Mouse (Mus musculus): ENCODE results near the gene C4bp. TPM values are rescaled to one million over a fixed set of nuclear protein-coding genes. Genes with fewer than 3 reads are reported as not detected.
"Not testable (repeated sequence)": the region's sequence is repeated elsewhere in the genome, so short reads cannot be mapped to it uniquely, and the experiment has no call there.

C4bp gene
- polyA plus RNA-seq, 1 experiment from 2014 or later: not detected

DNA sequence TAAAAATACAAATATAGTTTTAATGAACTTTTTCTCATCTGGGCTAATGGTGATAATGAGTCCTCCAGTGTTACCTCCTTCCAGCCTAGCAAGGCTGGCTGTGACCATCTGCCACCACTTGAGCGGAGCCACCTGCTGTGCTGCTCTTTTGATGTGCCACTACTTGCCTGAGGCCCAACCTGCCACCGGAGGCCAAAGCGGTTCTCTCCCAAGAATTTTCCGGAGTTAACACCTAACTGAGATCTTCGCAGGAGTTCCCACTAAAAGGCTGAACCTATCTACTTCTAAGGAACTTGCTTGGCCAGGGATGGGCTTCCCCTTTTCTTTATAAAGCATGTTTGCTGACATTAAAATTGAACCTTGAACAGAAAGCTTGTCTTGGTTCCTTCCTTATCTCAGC, 1.8 kb downstream of the C4bp start:
- H3K27ac ChIP-seq; H3K4me1 ChIP-seq; H3K36me3 ChIP-seq; ATAC-seq (ENCODE audit: insufficient number of reproducible peaks, insufficient read depth, low FRiP score, low TSS enrichment, low read depth); H3K4me3 ChIP-seq; H3K4me2 ChIP-seq; H3K9ac ChIP-seq; H3K9me3 ChIP-seq; H3K27me3 ChIP-seq: not testable (repeated sequence)
- 36% methylated on average over 5 of the region's 5 CpGs for WGBS

- H3K9me3 ChIP-seq: no peaks in the 10 kb centered on the region
- 51% methylated on average over 4 of the region's 4 CpGs for WGBS
- H3K27me3 ChIP-seq: no peaks in the 10 kb centered on the region
- no peak overlapping the region for H3K9ac ChIP-seq
- no peak overlapping the region for H3K4me2 ChIP-seq
- H3K36me3 ChIP-seq: no peaks in the 10 kb centered on the region
- H3K4me1 ChIP-seq: no peaks in the 10 kb centered on the region
- no peak overlapping the region for H3K27ac ChIP-seq
- H3K4me3 ChIP-seq: no peak overlapping the region
- ATAC-seq (ENCODE audit: insufficient number of reproducible peaks, insufficient read depth, low FRiP score, low TSS enrichment, low read depth): no peak
These were observed 17.3 kb downstream of the C4bp start for GRCm38 (mm10) chr1:130644103-130644502.

DNA sequence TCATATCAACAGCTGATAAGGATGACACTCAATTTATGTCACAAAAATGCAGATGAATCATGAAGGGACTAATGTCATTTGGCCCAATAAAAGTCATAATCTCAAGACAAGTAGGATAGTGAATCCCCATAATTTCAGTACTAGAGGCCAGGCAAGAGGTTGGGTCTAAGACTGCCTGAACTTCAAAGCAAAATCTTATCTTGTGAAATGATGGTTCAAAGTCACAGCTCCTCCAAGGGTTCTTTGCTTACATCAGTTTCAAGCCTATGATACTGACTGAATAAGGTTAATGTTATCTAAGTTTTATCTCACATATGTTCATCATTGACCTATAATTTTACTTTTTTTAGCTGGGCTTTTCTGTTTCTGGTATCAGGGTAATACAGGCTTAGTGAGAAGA, 20.5 kb downstream of the C4bp start:
- no peak for ATAC-seq (ENCODE audit: insufficient number of reproducible peaks, insufficient read depth, low FRiP score, low TSS enrichment, low read depth)
- Histone ChIP-seq H3K4me2 (no peak overlapping the region), H3K27me3 (no peaks in the 10 kb centered on the region), H3K27ac (no peak overlapping the region), H3K4me3 (no peak overlapping the region), H3K9ac (no peak overlapping the region), H3K9me3 (no peaks in the 10 kb centered on the region), H3K4me1 (no peaks in the 10 kb centered on the region), H3K36me3 (no peaks in the 10 kb centered on the region)

GRCm38 (mm10) chr1:130633761-130634410, 27.5 kb downstream of the C4bp start:
- H3K4me1 ChIP-seq: no peaks in the 10 kb centered on the region
- no peaks in the 10 kb centered on the region for H3K36me3 ChIP-seq
- H3K4me2 ChIP-seq: no peak overlapping the region
- WGBS: 31% methylated on average over 16 of the region's 16 CpGs
- no peak overlapping the region for H3K4me3 ChIP-seq
- ATAC-seq (ENCODE audit: insufficient number of reproducible peaks, insufficient read depth, low FRiP score, low TSS enrichment, low read depth): no peak
- H3K27ac ChIP-seq: no peak overlapping the region
- no peaks in the 10 kb centered on the region for H3K27me3 ChIP-seq
- H3K9me3 ChIP-seq: no peaks in the 10 kb centered on the region
- no peak overlapping the region for H3K9ac ChIP-seq

DNA sequence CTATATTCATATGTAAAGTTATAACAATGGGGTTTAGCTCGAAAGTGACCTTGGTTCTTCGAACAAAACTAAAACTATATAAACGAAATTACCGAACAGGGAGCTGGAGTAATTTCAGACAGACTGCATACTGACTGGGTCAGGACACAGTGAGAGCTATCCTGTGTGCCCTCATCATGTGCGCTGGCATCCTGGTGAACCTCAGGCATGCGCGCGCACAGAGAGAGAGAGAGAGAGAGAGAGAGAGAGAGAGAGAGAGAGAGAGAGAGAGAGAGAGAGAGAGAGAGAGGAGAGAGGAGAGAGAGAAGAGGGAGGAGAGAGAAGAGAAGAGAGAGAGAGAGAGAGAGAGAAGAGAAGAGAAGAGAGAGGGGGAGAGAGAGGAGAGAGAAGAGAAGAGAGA, 28.1 kb downstream of the C4bp start:
- Histone ChIP-seq H3K27ac (no peak overlapping the region), H3K4me2 (no peak overlapping the region), H3K4me3 (no peak overlapping the region), H3K27me3 (no peaks in the 10 kb centered on the region), H3K9ac (no peak overlapping the region), H3K9me3 (no peaks in the 10 kb centered on the region), H3K36me3 (no peaks in the 10 kb centered on the region), H3K4me1 (no peaks in the 10 kb centered on the region)
- 82% methylated on average over 8 of the region's 8 CpGs for WGBS
- ATAC-seq (ENCODE audit: insufficient number of reproducible peaks, insufficient read depth, low FRiP score, low TSS enrichment, low read depth): no peak

GRCm38 (mm10) chr1:130629521-130629920, 31.9 kb downstream of the C4bp start, which contains the start of gene Zp3r:
Gene Zp3r, minus strand, starts transcription at chr1:130629621.
- H3K4me2 ChIP-seq: no peak within 1 kb of the TSS
- no peaks in the 10 kb centered on the region for H3K36me3 ChIP-seq
- WGBS: 92% methylated on average over 2 of the region's 2 CpGs
- H3K27ac ChIP-seq: no peak within 1 kb of the TSS
- H3K27me3 ChIP-seq: no peaks in the 10 kb centered on the region
- no peaks in the 10 kb centered on the region for H3K9me3 ChIP-seq
- H3K9ac ChIP-seq: no peak within 1 kb of the TSS
- no peak for ATAC-seq (ENCODE audit: insufficient number of reproducible peaks, insufficient read depth, low FRiP score, low TSS enrichment, low read depth)
- no peak within 1 kb of the TSS for H3K4me3 ChIP-seq
- H3K4me1 ChIP-seq: no peaks in the 10 kb centered on the region

- no peak overlapping the region for H3K4me3 ChIP-seq
- no peaks in the 10 kb centered on the region for H3K4me1 ChIP-seq
- ATAC-seq (ENCODE audit: insufficient number of reproducible peaks, insufficient read depth, low FRiP score, low TSS enrichment, low read depth): no peak
- H3K9me3 ChIP-seq: no peaks in the 10 kb centered on the region
- no peak overlapping the region for H3K9ac ChIP-seq
- no peak overlapping the region for H3K27ac ChIP-seq
- H3K27me3 ChIP-seq: no peaks in the 10 kb centered on the region
- whole genome bisulfite sequencing: 89% methylated on average over 2 of the region's 2 CpGs
- H3K4me2 ChIP-seq: no peak overlapping the region
- H3K36me3 ChIP-seq: no peaks in the 10 kb centered on the region
These were observed 65.1 kb downstream of the C4bp start for GRCm38 (mm10) chr1:130596291-130596690.

DNA sequence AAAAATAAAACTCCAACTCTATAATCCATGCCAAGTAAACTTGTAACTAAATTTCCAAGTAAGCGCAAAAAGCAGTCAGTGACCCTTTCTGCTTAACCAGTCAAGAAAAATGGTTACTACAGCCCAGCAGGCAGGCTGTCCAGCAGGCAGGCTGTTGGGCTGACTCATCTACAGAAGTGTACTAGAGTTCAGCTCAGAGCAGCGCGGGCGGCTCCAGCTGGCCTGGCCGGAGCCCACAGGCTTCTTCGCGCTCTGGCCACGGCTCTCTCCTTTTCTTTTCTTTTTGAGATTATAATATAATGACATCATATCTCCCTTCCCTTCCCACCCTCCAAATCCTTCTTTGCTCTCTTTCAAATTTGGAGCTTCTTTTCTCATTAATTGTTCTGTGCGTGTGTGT, 72.8 kb downstream of the C4bp start:
- 84% methylated on average over 9 of the region's 9 CpGs for WGBS
- no peaks in the 10 kb centered on the region for H3K4me1 ChIP-seq
- H3K4me3 ChIP-seq: no peak overlapping the region
- no peak overlapping the region for H3K9ac ChIP-seq
- no peak for ATAC-seq (ENCODE audit: insufficient number of reproducible peaks, insufficient read depth, low FRiP score, low TSS enrichment, low read depth)
- no peaks in the 10 kb centered on the region for H3K27me3 ChIP-seq
- no peak overlapping the region for H3K27ac ChIP-seq
- H3K4me2 ChIP-seq: no peak overlapping the region
- no peaks in the 10 kb centered on the region for H3K36me3 ChIP-seq
- no peaks in the 10 kb centered on the region for H3K9me3 ChIP-seq

Other genes with a start within 250 kb of the C4bp start
- not detected in 2 replicates for gene Cd55b, start 238.6 kb downstream of the C4bp start, polyA plus RNA-seq (2015; fragmentation: Nextera tagmentation; extraction: Ambion mirVana)
- gene Cd55, start 198.9 kb downstream of the C4bp start, polyA plus RNA-seq (2015; fragmentation: Nextera tagmentation; extraction: Ambion mirVana): 6.8 and 11.2 TPM in 2 replicates
- not detected in 2 replicates for gene Zp3r, start 32.0 kb downstream of the C4bp start, polyA plus RNA-seq (2015; fragmentation: Nextera tagmentation; extraction: Ambion mirVana)
- gene Gm29427, start 54.2 kb upstream of the C4bp start, polyA plus RNA-seq (2015; fragmentation: Nextera tagmentation; extraction: Ambion mirVana): not detected in 2 replicates
- gene Yod1, start 55.7 kb upstream of the C4bp start, polyA plus RNA-seq (2015; fragmentation: Nextera tagmentation; extraction: Ambion mirVana): 14.0 and 15.3 TPM in 2 replicates
- gene Pfkfb2, start 67.6 kb upstream of the C4bp start, polyA plus RNA-seq (2015; fragmentation: Nextera tagmentation; extraction: Ambion mirVana): 11.3 and 12.2 TPM in 2 replicates
- gene AA986860, start 70.3 kb upstream of the C4bp start, polyA plus RNA-seq (2015; fragmentation: Nextera tagmentation; extraction: Ambion mirVana): 1.5 TPM in 2 replicates
- gene Fcamr, start 139.3 kb upstream of the C4bp start, polyA plus RNA-seq (2015; fragmentation: Nextera tagmentation; extraction: Ambion mirVana): not detected in 2 replicates
- 0.41 TPM in 1 of 2 replicates, not detected in the other for gene Pigr, start 165.1 kb upstream of the C4bp start, polyA plus RNA-seq (2015; fragmentation: Nextera tagmentation; extraction: Ambion mirVana)
- gene Fcmr, start 204.0 kb upstream of the C4bp start, polyA plus RNA-seq (2015; fragmentation: Nextera tagmentation; extraction: Ambion mirVana): not detected in 2 replicates
- gene Il24, start 225.8 kb upstream of the C4bp start, polyA plus RNA-seq (2015; fragmentation: Nextera tagmentation; extraction: Ambion mirVana): 0.18 TPM in 1 of 2 replicates, not detected in the other
- not detected in 2 replicates for gene Il20, start 249.8 kb upstream of the C4bp start, polyA plus RNA-seq (2015; fragmentation: Nextera tagmentation; extraction: Ambion mirVana)